Mouse (Mus musculus): ENCODE measurements around the gene Gadl1. TPM values are rescaled to one million over a fixed set of nuclear protein-coding genes. Genes with fewer than 3 reads are reported as not detected.

Gene Gadl1
- not detected in 2 replicates for polyA plus RNA-seq (2012; rRNA removed)

DNA sequence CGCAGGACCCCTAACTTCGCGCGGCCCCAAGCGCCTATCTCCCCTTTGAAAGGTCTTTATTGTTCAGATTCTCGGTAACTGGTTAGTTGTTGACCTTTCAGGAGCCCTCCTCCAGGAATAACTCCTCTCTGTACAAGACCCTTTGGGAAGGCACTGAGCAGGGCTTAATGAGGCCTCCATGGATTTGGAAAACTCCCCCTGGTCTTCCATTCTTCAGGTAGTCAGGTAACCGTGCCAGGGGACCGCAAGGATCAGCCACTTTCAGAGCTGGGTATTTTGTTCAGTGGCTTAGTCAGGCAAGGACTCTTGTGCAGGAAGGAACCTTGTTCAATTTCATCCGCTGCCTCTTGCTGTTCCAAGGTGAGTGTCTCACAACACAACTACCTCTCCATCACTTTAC lies at the start of gene Gadl1:
Gene Gadl1 (plus strand): TSS at position 301 of the 400 bp plus-strand sequence.
- DNase-seq (ENCODE audit: low read depth) = no peak

DNA sequence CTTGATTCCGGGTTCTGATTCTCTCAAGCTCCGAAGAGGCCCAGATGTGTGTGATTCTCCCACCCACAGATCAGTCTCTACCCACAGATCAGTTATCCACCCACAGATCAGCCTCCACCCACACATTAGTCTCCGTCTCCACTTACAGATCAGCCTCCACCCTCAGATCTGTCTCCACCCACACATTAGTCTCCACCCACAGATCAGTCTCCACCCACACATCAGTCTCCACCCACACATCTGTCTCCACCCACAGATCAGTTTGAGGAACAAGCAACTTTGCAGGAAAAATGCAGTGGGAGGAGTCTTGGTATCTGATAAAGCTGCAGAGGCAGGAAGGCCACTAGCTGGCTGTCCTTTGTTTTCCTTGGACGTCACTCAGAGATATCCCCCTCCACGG lies 46.5 kb upstream of the Gadl1 start:
- no peak for DNase-seq (ENCODE audit: low read depth)

DNA sequence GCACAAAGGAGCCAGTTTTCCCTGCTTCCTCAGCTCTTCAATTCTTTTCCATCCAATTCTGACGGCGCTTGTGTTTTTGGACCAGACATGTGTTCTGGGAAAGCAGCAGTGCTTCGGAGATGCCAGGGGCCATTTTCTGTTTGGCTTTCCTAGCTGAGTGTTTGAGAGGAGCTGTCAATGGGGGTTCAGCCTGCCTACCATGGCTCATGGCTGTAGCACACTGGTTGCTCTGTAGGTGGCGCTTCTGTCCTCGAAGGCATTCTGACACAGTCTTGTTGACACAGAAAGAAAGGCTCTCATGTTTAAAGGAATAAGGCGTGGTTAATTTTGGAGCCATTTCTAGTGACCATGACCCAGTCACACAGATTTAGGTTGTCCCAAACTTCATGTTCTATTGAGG lies 45.9 kb upstream of the Gadl1 start:
- no peak for DNase-seq (ENCODE audit: low read depth)

DNA sequence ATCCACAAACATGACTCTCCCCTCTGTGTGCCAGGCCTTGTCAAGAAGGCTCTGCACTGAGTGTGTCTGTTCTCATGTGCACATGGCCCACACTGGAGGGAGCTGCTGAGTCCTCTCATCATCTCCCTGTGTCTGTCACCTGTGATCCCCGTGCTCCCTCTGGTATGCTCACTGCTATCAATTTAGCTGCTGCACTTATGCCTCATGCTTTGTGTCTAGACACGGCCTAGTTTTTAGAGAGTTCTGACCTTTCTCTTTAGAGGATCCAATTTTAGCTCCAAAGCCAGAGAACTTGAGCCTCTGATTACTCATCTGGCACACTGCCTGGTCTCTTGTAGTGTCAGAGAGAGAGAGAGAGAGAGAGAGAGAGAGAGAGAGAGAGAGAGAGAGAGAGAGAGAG lies 42.0 kb upstream of the Gadl1 start:
- DNase-seq (ENCODE audit: low read depth) = no peak

DNA sequence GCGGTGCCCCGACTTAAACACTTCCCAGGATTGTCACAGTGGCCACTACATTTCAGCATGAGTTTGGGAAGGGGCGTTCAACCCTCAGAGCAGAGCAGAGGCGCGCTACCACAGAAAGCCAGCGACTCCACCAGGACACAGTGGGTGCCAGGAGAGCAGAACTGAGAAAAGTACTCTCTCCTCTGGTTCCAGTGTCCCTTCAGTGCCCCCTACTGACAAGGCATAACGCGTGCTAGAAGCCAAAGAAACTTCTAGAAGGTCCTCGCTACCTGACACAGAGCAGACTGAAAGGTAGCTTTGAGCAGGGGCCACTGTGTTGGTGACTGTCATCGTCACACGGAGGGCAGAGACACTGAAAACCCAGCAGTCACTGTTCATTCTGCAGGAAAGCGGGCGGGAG lies 39.1 kb upstream of the Gadl1 start:
- no peak for DNase-seq (ENCODE audit: low read depth)

DNA sequence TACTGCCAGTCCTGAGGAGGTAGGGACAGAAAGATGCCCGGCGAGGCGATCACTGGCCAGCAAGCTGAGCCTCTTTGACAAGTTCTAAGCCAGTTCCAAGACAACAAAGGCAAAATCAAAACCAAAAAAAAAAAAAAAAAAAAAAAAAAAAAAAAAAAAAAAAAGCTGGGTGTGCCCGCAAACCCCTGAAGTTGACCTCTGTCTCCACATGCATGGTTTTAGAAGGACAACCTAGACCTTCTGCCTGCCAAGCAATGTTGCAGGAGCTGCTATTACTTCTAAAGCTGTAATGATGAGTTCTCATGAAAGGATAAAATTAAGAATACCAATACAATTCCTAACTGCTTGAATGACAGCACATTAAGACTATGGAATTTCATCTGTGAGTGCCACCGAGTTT lies 38.6 kb upstream of the Gadl1 start:
- DNase-seq (ENCODE audit: low read depth) = no peak

DNA sequence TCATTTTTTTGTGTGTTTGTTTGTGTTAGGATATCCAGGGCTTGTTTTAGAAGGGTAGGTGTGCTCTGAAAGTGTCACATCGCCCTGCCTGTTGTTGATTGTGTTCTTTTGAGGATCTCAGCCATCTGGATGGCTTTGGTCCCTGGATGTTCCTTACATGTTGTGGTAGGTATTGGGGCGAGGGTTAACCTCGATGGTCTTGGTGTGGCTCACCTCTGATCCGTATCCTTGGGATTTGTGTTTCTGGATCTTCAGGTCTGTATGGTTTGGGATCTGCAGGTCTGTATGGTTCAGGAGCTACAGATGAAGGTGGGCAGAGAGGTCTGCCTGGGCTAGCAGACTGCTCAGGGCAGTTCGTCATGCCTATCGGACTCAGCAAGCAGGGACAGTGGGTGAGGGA lies 28.8 kb upstream of the Gadl1 start:
- DNase-seq (ENCODE audit: low read depth) = no peak

DNA sequence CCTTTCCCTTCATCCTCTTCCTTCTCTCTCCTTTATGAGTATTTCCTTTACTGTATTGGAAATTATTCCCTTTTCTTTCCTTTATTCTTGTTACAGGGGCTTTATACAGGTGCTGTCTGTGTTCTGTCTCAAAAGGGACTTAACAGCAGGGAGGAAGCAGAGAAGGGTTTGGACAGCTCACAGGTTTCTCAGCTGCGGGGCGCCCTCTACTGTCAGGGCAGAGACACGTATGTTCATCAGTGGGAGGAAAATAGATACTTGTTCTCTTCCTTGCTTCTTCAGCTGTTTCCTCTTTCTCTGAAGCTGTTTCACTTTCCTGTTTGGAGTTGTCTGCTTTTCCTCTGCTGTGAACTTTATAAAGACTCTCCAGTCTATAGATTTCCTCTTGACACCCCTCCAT lies 28.1 kb upstream of the Gadl1 start:
- DNase-seq (ENCODE audit: low read depth) = no peak

DNA sequence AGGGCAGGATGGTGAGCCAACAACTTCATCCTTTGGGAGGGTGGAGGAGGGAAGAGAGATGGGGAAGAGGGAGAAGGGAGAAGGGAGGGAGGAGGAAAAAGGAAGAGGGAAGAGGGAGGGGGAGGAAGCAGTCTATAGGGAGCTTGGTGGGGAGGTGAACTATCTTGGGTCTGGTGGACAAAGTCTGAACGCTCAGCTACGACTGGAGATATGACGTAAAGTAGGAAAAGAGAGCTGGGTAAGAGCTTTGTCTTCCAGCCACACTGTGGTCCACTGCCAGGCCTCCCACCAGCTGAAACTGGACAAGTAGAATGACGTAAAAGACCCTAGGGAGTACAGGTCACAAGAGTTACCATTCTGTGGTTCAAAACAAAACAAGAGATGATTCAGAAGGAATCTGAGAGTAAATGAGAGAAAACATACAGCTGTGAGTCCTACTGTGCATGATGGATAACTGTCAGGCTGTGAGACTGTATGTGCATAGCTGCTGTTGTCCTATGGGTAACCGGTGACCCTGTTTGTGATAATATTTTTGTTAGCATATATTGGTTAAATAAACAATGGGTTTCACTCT lies 26.5 kb upstream of the Gadl1 start:
- no peak for DNase-seq (ENCODE audit: low read depth)

DNA sequence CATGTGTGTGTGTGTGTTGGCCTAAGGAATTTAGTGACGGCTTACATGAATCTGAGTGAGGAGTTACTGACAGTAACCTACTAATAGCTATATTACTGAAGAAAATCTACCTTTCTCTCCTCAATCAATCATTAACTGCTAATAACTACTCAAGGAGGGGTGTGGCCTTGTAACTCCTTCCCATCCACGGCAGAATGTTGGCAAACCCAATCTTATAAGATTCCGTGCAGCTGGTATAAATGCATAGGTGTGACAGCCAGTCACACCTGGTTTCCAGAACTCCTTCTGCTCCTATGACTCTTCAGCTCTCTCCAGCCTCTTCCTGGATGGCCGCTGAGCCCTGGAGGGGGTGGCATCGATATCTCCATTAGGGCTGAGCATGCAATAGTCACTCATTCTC lies 25.8 kb upstream of the Gadl1 start:
- DNase-seq (ENCODE audit: low read depth) = no peak

DNA sequence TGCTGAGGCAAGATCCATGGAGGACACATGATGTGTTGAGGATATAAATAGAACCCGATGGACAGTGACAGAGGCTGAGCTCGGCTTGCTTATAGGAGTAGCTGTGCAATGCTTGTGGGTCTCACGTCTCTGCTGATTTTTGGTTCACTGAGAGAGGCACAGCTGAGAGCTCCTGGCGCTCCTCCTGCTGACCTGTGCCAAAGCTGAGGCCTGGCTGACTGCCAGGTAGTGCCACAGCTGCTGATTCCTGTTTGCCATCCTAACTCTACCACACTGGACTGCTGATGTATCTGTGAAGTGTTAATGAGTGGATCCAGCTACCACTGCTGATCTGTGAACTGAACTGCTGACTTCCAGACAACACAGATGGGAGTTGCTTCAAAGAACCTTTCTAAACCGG lies 21.7 kb upstream of the Gadl1 start:
- DNase-seq (ENCODE audit: low read depth) = no peak

DNA sequence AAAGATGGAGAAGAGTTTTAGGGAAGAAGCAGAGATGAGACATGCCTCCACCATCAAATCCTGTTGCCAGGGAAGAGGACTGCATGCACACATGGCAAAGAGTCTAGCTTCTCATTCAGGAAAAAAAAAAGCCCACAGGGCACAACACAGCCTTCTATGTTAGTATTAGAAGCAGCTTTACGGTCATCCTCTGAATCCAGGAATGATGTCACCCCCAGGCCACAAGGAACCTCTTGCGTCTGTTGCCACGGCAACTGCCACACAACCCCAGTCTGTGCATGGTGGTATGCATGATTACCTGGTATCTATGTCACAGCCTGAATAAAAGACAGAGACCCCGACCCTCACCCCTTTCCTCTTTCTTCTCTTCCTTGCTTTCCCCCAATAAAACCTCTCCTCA lies 16.1 kb upstream of the Gadl1 start:
- DNase-seq (ENCODE audit: low read depth) = no peak

DNA sequence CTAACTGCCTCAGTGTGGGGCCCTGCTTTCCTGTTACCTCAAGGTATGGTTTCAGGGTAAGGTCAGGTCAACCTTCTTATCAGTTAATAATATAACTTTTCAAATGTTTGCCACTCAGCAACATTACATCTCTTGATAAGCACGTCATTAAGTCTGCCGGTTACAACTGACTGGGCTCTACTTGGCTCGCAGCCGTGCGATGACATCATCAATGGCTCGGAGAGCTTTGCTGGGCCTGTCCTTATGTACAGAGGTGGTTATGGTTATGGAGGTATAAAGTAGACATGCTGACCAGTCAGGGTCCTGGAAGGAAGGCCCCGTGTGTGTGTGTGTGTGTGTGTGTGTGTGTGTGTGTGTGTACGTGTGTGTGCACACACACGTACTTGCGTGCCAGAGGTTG lies 15.3 kb upstream of the Gadl1 start:
- no peak for DNase-seq (ENCODE audit: low read depth)

DNA sequence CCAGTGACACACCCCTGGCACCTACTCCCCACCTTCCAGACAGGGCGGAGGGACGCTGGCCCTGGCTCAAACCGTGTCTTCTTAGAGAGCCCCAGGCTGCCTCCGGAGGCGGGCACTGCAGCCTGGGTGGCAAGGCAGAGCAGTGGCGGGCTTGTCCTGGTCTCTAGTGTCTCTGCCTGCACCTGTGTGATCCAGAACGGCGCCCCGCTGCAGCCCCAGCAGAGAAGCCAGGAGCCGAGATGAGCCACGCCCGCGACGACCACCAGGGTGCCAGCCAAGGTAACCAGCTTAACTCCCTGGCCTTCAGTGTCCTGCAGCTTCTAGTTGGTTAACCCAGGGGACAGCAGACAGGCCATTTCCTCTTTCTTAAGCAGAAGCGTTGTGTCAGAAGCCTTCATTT lies 930 bp upstream of the Gadl1 start:
- DNase-seq (ENCODE audit: low read depth) = no peak

DNA sequence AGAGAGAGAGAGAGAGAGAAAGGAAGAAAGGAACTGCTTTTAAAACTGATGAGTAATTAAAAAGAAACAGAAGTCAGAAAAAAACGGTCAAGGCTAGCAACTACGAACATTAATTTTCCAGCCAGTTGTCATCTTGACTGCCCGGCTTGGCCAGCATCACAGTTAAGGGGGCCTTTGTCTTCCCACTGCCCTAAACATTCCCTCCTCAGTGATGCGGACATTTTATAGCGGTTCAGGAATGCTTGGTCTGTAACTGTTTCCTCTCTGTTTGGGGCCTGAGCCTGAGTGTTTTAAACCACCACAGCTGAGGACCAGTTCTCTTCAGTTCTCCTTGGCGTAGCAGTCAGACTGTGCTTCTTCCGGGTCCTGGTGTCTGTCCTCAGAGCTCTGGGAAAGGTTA lies 4.8 kb downstream of the Gadl1 start:
- DNase-seq (ENCODE audit: low read depth) = no peak

DNA sequence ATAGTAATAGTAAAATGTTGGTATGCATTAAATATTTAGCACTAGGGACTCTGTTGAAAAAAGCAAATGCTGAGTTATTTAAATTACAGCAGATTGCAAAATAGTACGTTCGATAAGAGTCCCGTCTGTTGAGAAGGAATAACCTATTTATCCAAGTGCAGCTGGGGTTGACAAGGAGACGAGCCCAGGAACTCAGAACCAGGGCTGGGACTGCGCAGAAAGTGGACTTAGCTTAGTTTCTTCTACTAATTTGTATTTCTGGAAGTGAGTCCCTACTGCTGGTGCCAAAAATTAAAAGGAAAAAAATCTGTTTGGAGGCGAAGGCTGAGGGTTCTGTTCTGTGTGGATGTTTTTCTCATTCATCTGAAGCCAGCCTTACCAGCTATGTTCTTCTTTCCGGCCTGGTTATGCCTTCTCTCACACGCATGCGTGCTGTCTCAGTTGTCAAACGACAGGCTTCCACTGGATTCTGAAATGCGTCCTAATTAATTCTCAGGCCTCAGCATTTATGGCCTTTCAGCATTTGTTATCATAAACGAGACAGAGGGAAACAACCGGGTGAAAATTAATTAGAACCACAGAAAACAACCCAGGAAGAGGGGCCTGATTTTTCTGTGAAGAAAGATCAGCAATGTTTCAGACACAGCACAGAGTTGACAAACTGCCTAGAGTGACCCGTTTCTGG lies 6.5 kb downstream of the Gadl1 start:
- DNase-seq (ENCODE audit: low read depth) = no peak

DNA sequence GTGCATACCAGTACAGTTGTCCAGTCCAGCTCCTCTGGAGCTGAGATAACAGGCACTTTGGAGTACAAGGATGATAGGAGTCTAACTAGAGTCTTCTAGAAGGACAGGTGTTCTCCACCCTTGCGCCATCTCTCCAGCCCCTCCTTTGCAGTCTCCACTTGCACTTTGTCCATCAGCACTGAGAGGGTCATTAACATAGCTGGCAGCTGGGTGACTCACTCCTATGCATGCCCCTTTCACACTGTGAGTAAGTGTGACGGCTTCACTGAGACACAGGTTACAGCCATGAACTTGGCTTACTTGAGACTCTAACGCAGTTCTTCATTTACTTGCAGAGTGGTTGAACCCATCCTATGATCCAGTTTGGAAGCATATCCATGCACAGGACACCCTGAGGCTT lies 10.5 kb downstream of the Gadl1 start:
- no peak for DNase-seq (ENCODE audit: low read depth)

DNA sequence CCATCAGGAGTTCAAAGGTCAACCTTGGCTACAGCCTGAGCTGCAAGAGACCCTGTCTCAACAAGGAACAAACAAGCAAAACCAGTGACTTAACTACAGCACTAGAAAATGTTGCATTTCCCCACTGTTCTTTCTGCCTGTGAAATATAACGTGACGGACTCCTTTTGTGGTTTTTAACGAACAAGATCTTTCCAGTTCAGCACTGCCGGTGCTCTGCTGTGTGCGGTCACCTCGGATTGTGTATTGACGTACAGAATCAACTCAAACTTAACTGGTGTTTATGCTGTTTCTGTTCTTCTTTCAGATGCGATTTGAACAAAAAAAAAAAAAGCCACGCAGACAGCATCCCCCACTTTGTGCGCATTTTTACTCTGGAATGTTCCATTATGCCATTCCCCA lies 13.4 kb downstream of the Gadl1 start:
- no peak for DNase-seq (ENCODE audit: low read depth)

DNA sequence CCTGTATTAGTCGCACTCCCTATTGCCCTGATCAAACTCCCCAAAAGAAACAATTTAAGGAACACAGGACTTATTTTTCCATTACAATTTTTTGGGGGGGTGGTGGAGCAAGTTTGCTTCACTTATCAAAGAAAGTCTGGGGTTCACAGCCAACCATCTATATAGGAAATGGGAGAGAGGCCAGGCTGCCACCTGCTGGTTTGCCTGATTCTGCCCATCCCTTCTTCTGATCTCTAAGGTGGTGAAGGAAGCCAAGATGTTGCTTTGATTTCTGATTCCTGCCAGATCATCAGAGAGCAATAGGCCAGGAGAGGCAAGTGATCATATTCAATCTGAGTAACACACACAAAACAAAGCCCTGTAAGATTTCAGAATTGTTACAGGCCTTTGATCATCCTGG lies 14.8 kb downstream of the Gadl1 start:
- no peak for DNase-seq (ENCODE audit: low read depth)

DNA sequence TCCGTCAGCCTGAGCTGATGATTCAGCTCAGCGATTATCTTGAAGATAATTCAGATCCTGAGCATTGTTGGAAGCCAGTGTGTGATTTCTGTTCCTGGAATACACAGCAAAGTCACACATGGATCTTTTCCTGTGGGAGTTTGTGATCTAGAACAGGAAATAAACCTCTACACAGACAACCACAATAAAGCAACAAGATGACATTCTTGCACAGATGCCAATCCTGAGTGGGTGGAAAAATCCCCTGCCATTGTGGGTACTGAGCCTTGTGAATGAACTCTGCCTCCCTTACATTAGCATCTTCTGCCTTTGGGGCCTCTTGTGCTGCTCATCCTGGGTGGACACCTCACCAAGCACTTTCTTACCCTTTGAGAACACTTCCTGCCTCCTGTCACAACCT lies 22.5 kb downstream of the Gadl1 start:
- no peak for DNase-seq (ENCODE audit: low read depth)

DNA sequence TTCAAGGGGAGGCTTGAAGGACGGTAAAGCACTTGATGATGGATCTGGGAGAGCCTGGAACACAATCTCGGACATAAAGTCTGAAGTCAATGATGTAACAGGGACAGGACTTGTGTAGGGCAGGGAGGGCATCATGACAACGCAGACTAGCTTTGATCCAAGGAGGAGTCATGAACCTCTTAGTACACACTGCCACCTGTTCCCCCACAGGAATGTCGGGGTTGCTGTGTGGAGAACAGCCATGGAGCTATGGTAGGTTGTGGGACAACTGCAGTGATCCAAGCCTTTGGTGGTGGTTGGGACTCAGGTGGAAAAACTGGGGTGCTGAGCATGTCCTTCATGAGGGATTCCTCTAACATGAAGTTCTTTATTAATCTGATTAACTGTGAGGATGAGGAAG lies 23.5 kb downstream of the Gadl1 start:
- DNase-seq (ENCODE audit: low read depth) = no peak

DNA sequence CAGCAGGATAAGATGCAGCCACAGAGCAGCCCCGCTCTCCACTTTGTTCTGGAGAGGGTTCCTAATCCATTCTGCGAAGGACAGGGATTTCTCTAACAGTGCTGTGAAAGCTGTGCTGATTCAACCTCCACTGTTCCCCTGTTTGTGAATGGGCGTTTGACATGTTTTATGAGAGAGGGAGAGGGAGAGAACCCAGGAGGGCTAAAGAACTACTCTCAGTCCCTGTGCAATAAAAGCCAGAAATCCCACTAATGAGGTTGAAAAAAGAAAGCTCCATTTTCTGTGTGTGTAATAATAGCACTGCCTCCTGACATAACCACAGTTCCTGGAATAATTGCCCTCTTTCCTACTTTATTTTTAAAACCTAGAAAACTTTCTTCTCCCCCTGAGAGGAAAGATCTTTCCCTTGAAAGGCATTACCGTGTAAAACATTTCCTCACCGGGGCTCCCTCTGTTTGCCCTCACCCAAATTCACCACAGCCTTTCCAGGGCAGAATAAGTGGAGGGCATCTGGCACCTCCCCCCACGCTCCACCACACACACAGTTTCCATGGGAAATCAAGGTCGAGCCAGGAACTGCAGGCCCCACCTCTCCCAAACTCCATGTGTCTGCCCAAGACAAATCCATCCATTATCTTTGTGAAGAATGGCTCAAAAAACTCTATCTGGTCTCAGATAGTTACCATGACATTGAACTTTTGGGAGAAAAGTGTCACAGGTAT lies 24.1 kb downstream of the Gadl1 start:
- DNase-seq (ENCODE audit: low read depth) = no peak

DNA sequence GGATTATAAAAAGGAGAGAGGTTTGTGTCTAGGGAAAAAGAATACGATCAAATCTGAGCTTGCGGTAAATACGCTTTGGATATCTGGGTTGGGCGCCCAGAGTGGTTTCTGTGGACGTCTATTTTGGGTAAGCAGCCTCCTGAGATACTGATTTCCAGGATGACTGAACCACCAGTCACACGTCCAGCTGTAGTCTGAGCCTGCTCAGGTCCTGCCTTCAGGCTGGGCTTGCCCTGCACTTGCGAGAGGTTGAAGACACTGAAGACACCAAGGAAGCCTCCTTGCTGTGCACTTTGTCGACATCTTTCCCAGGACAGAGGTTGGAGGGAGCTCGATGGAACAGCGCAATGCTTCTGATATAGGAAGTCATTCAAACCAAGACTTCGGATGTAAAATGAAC lies 25.0 kb downstream of the Gadl1 start:
- no peak for DNase-seq (ENCODE audit: low read depth)

DNA sequence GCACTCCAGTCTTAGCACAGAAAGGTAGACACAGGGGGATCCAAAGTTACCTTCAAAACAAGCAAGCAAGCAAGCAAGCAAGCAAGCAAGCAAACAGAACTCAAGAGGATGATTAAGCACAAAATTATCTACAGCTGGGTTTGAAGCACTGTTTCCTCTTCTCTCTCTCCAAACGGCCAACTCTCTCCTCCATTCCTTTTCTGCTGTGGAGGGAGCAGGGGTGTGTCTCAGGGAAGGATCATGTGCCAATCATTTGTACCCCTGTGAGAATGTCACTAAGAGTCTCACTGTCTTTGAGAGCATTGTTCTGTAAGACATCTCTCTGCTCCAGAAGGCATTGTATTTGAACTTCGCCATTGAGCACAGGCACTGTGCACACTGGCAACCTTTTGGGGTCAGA lies 27.1 kb downstream of the Gadl1 start:
- no peak for DNase-seq (ENCODE audit: low read depth)
